Mouse (Mus musculus) sigmoid colon, adult 10 weeks (tissue): ENCODE data around the gene Atp6v0a1. TPM values are rescaled to one million over a fixed set of nuclear protein-coding genes. Genes with fewer than 3 reads are reported as not detected.

Experiments used
- polyA plus RNA-seq: library from polyadenylated mRNA; stranded (reverse); fragments of 350-450 nt; fragmentation: Illumina TruSeq; extraction: RNeasy Lipid Tissue Mini Kit (QIAGEN cat#74804); gene quantifications from one replicate; pipeline ENCODE4 v1.2.3, GENCODE M21; 2014; ENCODE audit warnings: low read depth, low replicate concordance

The Atp6v0a1 gene
- polyA plus RNA-seq, result 69.0 TPM

GRCm38 (mm10) chr11:101009046-101009887 lies at the start of gene Atp6v0a1:
Gene Atp6v0a1, plus strand, starts transcription at chr11:101009452.

GRCm38 (mm10) chr11:100970557-100970937 lies 38.7 kb upstream of the Atp6v0a1 start, which contains the start of gene Cavin1:
Gene Cavin1, minus strand, starts transcription at chr11:100970887.

GRCm38 (mm10) chr11:101069391-101070188 lies 60.3 kb downstream of the Atp6v0a1 start, which contains the start of gene Naglu:
Gene Naglu, plus strand, starts transcription at chr11:101070012.

GRCm38 (mm10) chr11:101078121-101078520 lies 68.9 kb downstream of the Atp6v0a1 start, which contains the start of gene Hsd17b1:
Gene Hsd17b1, plus strand, starts transcription at chr11:101078411.

GRCm38 (mm10) chr11:101082208-101083082 lies 73.2 kb downstream of the Atp6v0a1 start, which contains the start of gene Coasy:
Gene Coasy, plus strand, starts transcription at chr11:101082565.

GRCm38 (mm10) chr11:101086756-101087681 lies 77.8 kb downstream of the Atp6v0a1 start, which contains the start of gene Mlx:
Gene Mlx, plus strand, starts transcription at chr11:101087277.

GRCm38 (mm10) chr11:101095314-101096024 lies 86.2 kb downstream of the Atp6v0a1 start, which contains the start of gene Psmc3ip:
Gene Psmc3ip, minus strand, starts transcription at chr11:101095436.

Other genes with a start within 250 kb of the Atp6v0a1 start
- gene Kcnh4, start 249.5 kb upstream of the Atp6v0a1 start, polyA plus RNA-seq, result not detected
- gene Hcrt, start 246.5 kb upstream of the Atp6v0a1 start, polyA plus RNA-seq, result not detected
- 1.7 TPM for gene Ghdc, start 238.5 kb upstream of the Atp6v0a1 start, polyA plus RNA-seq
- 4.0 TPM for gene Stat5b, start 158.7 kb upstream of the Atp6v0a1 start, polyA plus RNA-seq
- 1.9 TPM for gene Stat5a, start 150.1 kb upstream of the Atp6v0a1 start, polyA plus RNA-seq
- gene Stat3, start 69.9 kb upstream of the Atp6v0a1 start, polyA plus RNA-seq, result 28.1 TPM
- 61.3 TPM for gene Cavin1, start 38.6 kb upstream of the Atp6v0a1 start, polyA plus RNA-seq
- 0.47 TPM for gene Naglu, start 60.6 kb downstream of the Atp6v0a1 start, polyA plus RNA-seq
- gene Hsd17b1, start 69.0 kb downstream of the Atp6v0a1 start, polyA plus RNA-seq, result not detected
- gene Coasy, start 73.1 kb downstream of the Atp6v0a1 start, polyA plus RNA-seq, result 2.2 TPM
- 98.1 TPM for gene Mlx, start 77.8 kb downstream of the Atp6v0a1 start, polyA plus RNA-seq
- gene Psmc3ip, start 86.0 kb downstream of the Atp6v0a1 start, polyA plus RNA-seq, result 0.88 TPM
- 54.4 TPM for gene Retreg3, start 110.4 kb downstream of the Atp6v0a1 start, polyA plus RNA-seq
- 0.98 TPM for gene Tubg1, start 110.5 kb downstream of the Atp6v0a1 start, polyA plus RNA-seq
- gene Tubg2, start 146.5 kb downstream of the Atp6v0a1 start, polyA plus RNA-seq, result 0.25 TPM
- gene Cntnap1, start 161.1 kb downstream of the Atp6v0a1 start, polyA plus RNA-seq, result 0.28 TPM
- 1.8 TPM for gene Plekhh3, start 161.9 kb downstream of the Atp6v0a1 start, polyA plus RNA-seq
- not detected for gene Ccr10, start 166.0 kb downstream of the Atp6v0a1 start, polyA plus RNA-seq
- 48.0 TPM for gene Ezh1, start 217.0 kb downstream of the Atp6v0a1 start, polyA plus RNA-seq
- gene Ramp2, start 236.6 kb downstream of the Atp6v0a1 start, polyA plus RNA-seq, result 4.3 TPM
- gene Vps25, start 244.3 kb downstream of the Atp6v0a1 start, polyA plus RNA-seq, result 81.9 TPM